Mouse (Mus musculus): ENCODE data around the gene Mas1. TPM values are rescaled to one million over a fixed set of nuclear protein-coding genes. Genes with fewer than 3 reads are reported as not detected.
A peak's percentile ranks its signal among the peaks of the same experiment; 100 is the strongest.

The Mas1 gene
- 10 to 100 TPM; 36.8 to 42.2 TPM for total RNA-seq (2021)
- long read RNA-seq, experiment 1, partial matches to known transcripts: 1 of 23 reads
- long read RNA-seq, experiment 1, other reads (novel, unspliced or antisense): 13 of 23 reads
- long read RNA-seq, experiment 2, partial matches to known transcripts: 1 of 18 reads
- long read RNA-seq, experiment 2, other reads (novel, unspliced or antisense): 11 of 18 reads

GRCm38 (mm10) chr17:12868043-12868442 lies at the start of gene Mas1:
Gene Mas1 (minus strand): TSS chr17:12868143.
- peak within 1 kb of the TSS; percentile 66; the same call in 1 of the 2 replicates for H3K27ac ChIP-seq
- H3K4me3 ChIP-seq: no peak within 1 kb of the TSS
- DNase-seq (ENCODE audit: extremely low spot score in 1 of 2, low spot score in 2 of 2): no peak
- TF ChIP-seq CTCF (IDR thresholded peaks at IDR 0.05): no peak
- intact Hi-C loops (cut with DNase I): loop anchor here (5.0 kb wide), 1 partner anchor 71 kb away; no protein-coding TSS in a partner anchor

- Histone ChIP-seq H3K27ac (peak overlapping the region; percentile 92), H3K4me3 (peak overlapping the region; percentile 88)
- no peak for TF ChIP-seq CTCF (IDR thresholded peaks at IDR 0.05)
- peak; percentile 52 to 54 for DNase-seq (ENCODE audit: extremely low spot score in 1 of 2, low spot score in 2 of 2)
- intact Hi-C loops (cut with DNase I): loop anchor here (1.0 to 2.0 kb wide), 3 partner anchors 36 to 76 kb away; partner anchors contain the start of gene Acat2
These were observed 48.8 kb upstream of the Mas1 start for GRCm38 (mm10) chr17:12916588-12917380.

- Histone ChIP-seq H3K4me3 (peak within 1 kb of the TSS; percentile 88), H3K27ac (peak within 1 kb of the TSS; percentile 92)
- DNase-seq (ENCODE audit: extremely low spot score in 1 of 2, low spot score in 2 of 2): peak; percentile 96 to 99
- no peak for TF ChIP-seq CTCF (IDR thresholded peaks at IDR 0.05)
- intact Hi-C loops (cut with DNase I): loop anchor here (1.0 to 2.0 kb wide), 3 partner anchors 35 to 76 kb away; partner anchors contain the start of gene Acat2
These were observed 48.1 kb upstream of the Mas1 start, which contains the start of gene Mrpl18 for GRCm38 (mm10) chr17:12915881-12916583. Gene Mrpl18 (minus strand): TSS chr17:12916345.

- TF ChIP-seq CTCF (IDR thresholded peaks at IDR 0.05): no peak
- Histone ChIP-seq H3K27ac (peak within 1 kb of the TSS; percentile 92), H3K4me3 (peak within 1 kb of the TSS; percentile 88)
- no peak for DNase-seq (ENCODE audit: extremely low spot score in 1 of 2, low spot score in 2 of 2)
- intact Hi-C loops (cut with DNase I): no loop called here
These were observed 47.5 kb upstream of the Mas1 start, which contains the start of gene Tcp1 for GRCm38 (mm10) chr17:12915488-12915880. Gene Tcp1 (plus strand): TSS chr17:12915701.

GRCm38 (mm10) chr17:12910391-12910790 lies 42.4 kb upstream of the Mas1 start:
- no peak for DNase-seq (ENCODE audit: extremely low spot score in 1 of 2, low spot score in 2 of 2)
- Histone ChIP-seq H3K4me3 (no peak overlapping the region), H3K27ac (no peak overlapping the region)
- TF ChIP-seq CTCF (IDR thresholded peaks at IDR 0.05): no peak
- intact Hi-C loops (cut with DNase I): no loop called here

GRCm38 (mm10) chr17:12909361-12910280 lies 41.7 kb upstream of the Mas1 start, which contains the start of gene Pnldc1:
Gene Pnldc1 (minus strand): TSS chr17:12910230.
- no peak for TF ChIP-seq CTCF (IDR thresholded peaks at IDR 0.05)
- intact Hi-C loops (cut with DNase I): no loop called here
- no peak for DNase-seq (ENCODE audit: extremely low spot score in 1 of 2, low spot score in 2 of 2)
- H3K27ac ChIP-seq: no peak within 1 kb of the TSS
- H3K4me3 ChIP-seq: no peak within 1 kb of the TSS

- H3K27ac ChIP-seq: no peak overlapping the region
- DNase-seq (ENCODE audit: extremely low spot score in 1 of 2, low spot score in 2 of 2): no peak
- H3K4me3 ChIP-seq: no peak overlapping the region
- intact Hi-C loops (cut with DNase I): no loop called here
- TF ChIP-seq CTCF (IDR thresholded peaks at IDR 0.05): no peak
These were observed 38.5 kb upstream of the Mas1 start for GRCm38 (mm10) chr17:12906436-12906835.

GRCm38 (mm10) chr17:12905810-12906209 lies 37.9 kb upstream of the Mas1 start:
- intact Hi-C loops (cut with DNase I): no loop called here
- no peak for DNase-seq (ENCODE audit: extremely low spot score in 1 of 2, low spot score in 2 of 2)
- H3K27ac ChIP-seq: no peak overlapping the region
- no peak overlapping the region for H3K4me3 ChIP-seq
- no peak for TF ChIP-seq CTCF (IDR thresholded peaks at IDR 0.05)

- Histone ChIP-seq H3K4me3 (no peak overlapping the region), H3K27ac (no peak overlapping the region)
- intact Hi-C loops (cut with DNase I): no loop called here
- no peak for DNase-seq (ENCODE audit: extremely low spot score in 1 of 2, low spot score in 2 of 2)
- TF ChIP-seq CTCF (IDR thresholded peaks at IDR 0.05): no peak
These were observed 36.4 kb upstream of the Mas1 start for GRCm38 (mm10) chr17:12904349-12904748.

GRCm38 (mm10) chr17:12903372-12904333 lies 35.7 kb upstream of the Mas1 start:
- intact Hi-C loops (cut with DNase I): no loop called here
- no peak for TF ChIP-seq CTCF (IDR thresholded peaks at IDR 0.05)

More at GRCm38 (mm10) chr17:12903372-12904333, 35.7 kb upstream of the Mas1 start:
- H3K4me3 ChIP-seq: no peak overlapping the region
- no peak for DNase-seq (ENCODE audit: extremely low spot score in 1 of 2, low spot score in 2 of 2)
- no peak overlapping the region for H3K27ac ChIP-seq

All from left cerebral cortex, adult 2 months (tissue).